Mouse (Mus musculus) forebrain, embryonic 15.5 days (tissue): Measurements from ENCODE around the gene Tbcd. TPM values are rescaled to one million over a fixed set of nuclear protein-coding genes. Genes with fewer than 3 reads are reported as not detected.
A peak's percentile ranks its signal among the peaks of the same experiment; 100 is the strongest.

Experiments
- ATAC-seq: fragments of 200-750 bp; cut with Nextera tagmentation; replicated peaks from 2 replicates; pipeline ENCODE4 v1.8.0; 2017; ENCODE audit warnings: mild to moderate bottlenecking, moderate TSS enrichment, moderate library complexity
- H3K27ac ChIP-seq: fragments of 300-500 bp; sonication (generic); replicated peaks from 2 replicates; pipeline ENCODE4 v1.5.1; 2015; ENCODE audit warnings: mild to moderate bottlenecking, inconsistent platforms
- H3K27me3 ChIP-seq: fragments of 300-500 bp; sonication (generic); 2 replicates; pipeline ENCODE4 v1.6.1; 2015; ENCODE audit warnings: inconsistent platforms
- H3K36me3 ChIP-seq: fragments of 300-500 bp; sonication (generic); 2 replicates; pipeline ENCODE4 v1.6.1; 2015; ENCODE audit warnings: mild to moderate bottlenecking, inconsistent platforms
- H3K4me1 ChIP-seq: fragments of 300-500 bp; sonication (generic); 2 replicates; pipeline ENCODE4 v1.6.1; 2015; ENCODE audit warnings: inconsistent platforms
- H3K4me2 ChIP-seq: fragments of 300-500 bp; sonication (generic); replicated peaks from 2 replicates; pipeline ENCODE4 v1.6.1; 2015; ENCODE audit warnings: mild to moderate bottlenecking, inconsistent platforms
- H3K4me3 ChIP-seq: fragments of 300-500 bp; sonication (generic); 2 replicates; pipeline ENCODE4 v1.5.1; 2015; ENCODE audit warnings: mild to moderate bottlenecking, inconsistent platforms
- H3K9ac ChIP-seq: fragments of 300-500 bp; sonication (generic); replicated peaks from 2 replicates; pipeline ENCODE4 v1.6.1; 2015; ENCODE audit warnings: mild to moderate bottlenecking, inconsistent platforms
- H3K9me3 ChIP-seq: fragments of 300-500 bp; sonication (generic); 2 replicates; pipeline ENCODE4 v1.6.1; 2016; ENCODE audit warnings: inconsistent platforms
- WGBS: fragments of 180-500 bp; shearing (Covaris S2); methylation state at CpG from one replicate; pipeline ENCODE4 v1.1.7; 2015; ENCODE audit warnings: mixed read lengths; 5-methylcytosine and 5-hydroxymethylcytosine counted together
- polyA plus RNA-seq: library from polyadenylated mRNA; unstranded; fragments of >200 nt; fragmentation: Nextera tagmentation; extraction: Ambion mirVana; gene quantifications from 2 replicates; pipeline ENCODE4 v1.2.1, GENCODE M21; 2015

Gene Tbcd
- polyA plus RNA-seq, 1 experiment from 2014 or later, result 55.2 TPM

GRCm38 (mm10) chr11:121481129-121481528, 29.4 kb downstream of the Tbcd start:
- WGBS, result 88% methylated on average over 2 of the region's 2 CpGs

DNA sequence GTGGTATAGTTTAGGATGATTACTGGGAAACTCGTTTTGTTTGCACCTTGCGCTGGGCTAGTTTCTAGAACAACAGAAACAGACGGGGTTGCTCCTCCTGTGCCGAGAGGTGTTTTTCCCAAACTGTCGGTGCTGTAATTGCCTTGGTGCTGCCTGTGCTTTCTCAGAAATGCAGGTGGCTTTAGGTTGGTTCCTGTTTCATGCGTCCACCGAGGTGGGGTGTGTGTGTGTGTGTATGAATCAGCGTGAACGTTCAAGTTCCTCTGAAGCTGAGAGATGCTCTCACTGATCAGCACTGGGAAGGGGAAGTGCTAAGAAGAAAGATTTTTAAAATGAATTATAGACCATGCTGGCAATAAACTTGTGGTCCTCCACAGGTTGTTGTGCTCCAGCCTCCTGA, 34.1 kb downstream of the Tbcd start:
- WGBS, result 90% methylated on average over 9 of the region's 9 CpGs

More at GRCm38 (mm10) chr11:121481129-121481528, 29.4 kb downstream of the Tbcd start:
- Histone ChIP-seq H3K9ac (no peak overlapping the region), H3K27me3 (no peaks in the 10 kb centered on the region), H3K4me1 (no peaks in the 10 kb centered on the region), H3K27ac (no peak overlapping the region), H3K36me3 (peaks cover 24% of the 10 kb centered on the region; the same call in 1 of the 2 replicates), H3K4me3 (no peak overlapping the region), H3K4me2 (no peak overlapping the region), H3K9me3 (no peaks in the 10 kb centered on the region)
- ATAC-seq, result no peak

GRCm38 (mm10) chr11:121490651-121491050, 38.9 kb downstream of the Tbcd start:
- H3K27ac ChIP-seq, result no peak overlapping the region
- H3K9ac ChIP-seq, result no peak overlapping the region
- H3K4me3 ChIP-seq, result no peak overlapping the region
- no peaks in the 10 kb centered on the region for H3K27me3 ChIP-seq
- H3K9me3 ChIP-seq, result no peaks in the 10 kb centered on the region
- H3K4me1 ChIP-seq, result no peaks in the 10 kb centered on the region
- H3K36me3 ChIP-seq, result peaks cover 10% of the 10 kb centered on the region
- no peak overlapping the region for H3K4me2 ChIP-seq
- ATAC-seq, result no peak

More for the DNA sequence above, 34.1 kb downstream of the Tbcd start:
- Histone ChIP-seq H3K27ac (no peak overlapping the region), H3K4me3 (no peak overlapping the region), H3K27me3 (no peaks in the 10 kb centered on the region), H3K9ac (no peak overlapping the region), H3K4me2 (no peak overlapping the region), H3K4me1 (no peaks in the 10 kb centered on the region), H3K9me3 (no peaks in the 10 kb centered on the region), H3K36me3 (peaks cover 9% of the 10 kb centered on the region; the same call in 1 of the 2 replicates)
- no peak for ATAC-seq

DNA sequence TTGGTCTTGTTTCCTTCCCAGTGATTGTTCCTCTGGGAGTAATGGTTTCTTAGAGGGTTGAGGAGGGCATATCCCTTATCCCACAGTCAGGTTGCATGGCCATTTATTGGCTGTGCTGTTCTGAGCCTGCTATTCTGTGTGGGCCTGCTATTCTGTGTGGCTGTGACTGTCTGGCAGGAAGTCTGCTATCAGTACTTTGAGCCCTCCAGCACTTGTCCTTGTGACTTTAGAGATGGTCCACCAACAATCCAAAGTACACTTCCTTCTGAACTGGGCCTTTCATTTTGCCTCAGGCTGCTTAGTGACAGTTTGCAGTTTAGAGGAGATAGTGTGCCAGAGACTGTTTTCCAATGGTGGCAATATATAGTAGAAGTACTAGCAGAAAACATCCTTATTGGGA, 48.8 kb downstream of the Tbcd start:
- Histone ChIP-seq H3K36me3 (peaks cover 37% of the 10 kb centered on the region), H3K4me2 (no peak overlapping the region), H3K4me1 (no peaks in the 10 kb centered on the region), H3K9ac (no peak overlapping the region), H3K4me3 (no peak overlapping the region), H3K9me3 (no peaks in the 10 kb centered on the region), H3K27ac (no peak overlapping the region), H3K27me3 (no peaks in the 10 kb centered on the region)
- no peak for ATAC-seq

- Histone ChIP-seq H3K4me3 (no peak overlapping the region), H3K9me3 (no peaks in the 10 kb centered on the region), H3K27me3 (no peaks in the 10 kb centered on the region), H3K4me2 (no peak overlapping the region), H3K36me3 (peaks cover 40% of the 10 kb centered on the region), H3K9ac (no peak overlapping the region), H3K27ac (no peak overlapping the region), H3K4me1 (no peaks in the 10 kb centered on the region)
- 92% methylated on average over 4 of the region's 4 CpGs for WGBS
- no peak for ATAC-seq
These were observed 49.8 kb downstream of the Tbcd start for GRCm38 (mm10) chr11:121501525-121501924.

DNA sequence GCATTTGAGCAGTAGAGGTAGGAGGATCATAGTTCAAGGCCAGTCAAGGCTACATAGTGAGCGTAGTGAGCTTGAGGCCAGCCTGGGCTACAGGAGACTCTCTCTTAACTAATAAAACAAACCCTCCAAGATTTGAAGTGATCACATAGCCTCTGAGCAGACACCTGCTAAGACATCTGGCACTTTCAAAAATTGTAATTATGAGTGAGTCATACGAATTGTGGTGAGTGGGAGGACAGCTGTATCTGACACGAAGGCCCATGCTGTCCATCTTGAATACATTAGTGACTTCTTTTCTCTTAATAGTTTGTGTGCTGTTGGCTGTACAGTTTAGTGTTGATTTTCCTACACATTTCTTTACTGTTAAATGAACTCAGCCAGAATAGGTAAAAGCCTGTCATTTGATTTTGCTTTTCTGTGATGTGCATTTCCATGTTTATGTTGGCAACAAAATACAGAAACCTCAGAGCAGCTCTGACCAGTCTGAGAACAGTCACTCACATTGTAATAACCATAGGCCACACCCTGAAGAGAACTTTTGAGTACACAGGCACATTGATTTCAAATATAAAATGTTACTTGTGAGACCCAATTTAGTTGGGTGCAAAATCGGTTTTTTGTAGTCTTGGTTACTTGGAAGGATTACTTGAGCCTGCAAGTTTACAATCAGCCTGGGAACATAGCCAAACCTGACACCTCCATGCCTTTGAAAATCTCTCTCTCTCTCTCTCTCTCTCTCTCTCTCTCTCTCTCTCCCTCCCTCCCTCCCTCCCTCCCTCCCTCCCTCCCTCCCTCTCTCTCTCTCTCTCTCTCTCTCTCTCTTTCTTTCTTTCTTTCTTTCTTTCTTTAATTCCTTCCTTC, 50.5 kb downstream of the Tbcd start:
- no peaks in the 10 kb centered on the region for H3K27me3 ChIP-seq

DNA sequence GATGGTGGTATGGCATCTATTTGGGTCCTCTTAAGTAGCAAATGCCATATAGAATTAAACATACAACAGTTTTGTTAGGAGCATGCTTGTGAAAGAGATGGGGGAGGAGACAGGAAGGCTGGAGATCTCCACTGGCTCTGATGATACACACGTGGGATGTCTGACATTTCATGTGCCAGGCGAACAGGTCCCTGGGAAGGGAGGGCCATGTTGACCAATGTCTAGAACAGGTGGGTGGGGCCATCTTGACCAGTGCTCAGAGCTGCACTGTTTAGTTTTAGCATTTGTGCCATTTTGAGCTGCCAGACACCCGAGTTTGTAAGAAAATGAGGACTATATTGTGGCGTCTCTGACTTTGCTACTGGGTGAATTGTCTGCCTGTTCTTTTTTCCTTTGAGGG, 56.7 kb downstream of the Tbcd start:
- ATAC-seq, result no peak
- WGBS, result 87% methylated on average over 4 of the region's 4 CpGs

More for the DNA sequence above, 50.5 kb downstream of the Tbcd start:
- WGBS, result 66% methylated on average over 4 of the region's 4 CpGs
- no peak overlapping the region for H3K4me3 ChIP-seq
- H3K36me3 ChIP-seq, result peaks cover 35% of the 10 kb centered on the region
- H3K4me1 ChIP-seq, result no peaks in the 10 kb centered on the region
- H3K4me2 ChIP-seq, result no peak overlapping the region
- no peaks in the 10 kb centered on the region for H3K9me3 ChIP-seq
- H3K9ac ChIP-seq, result no peak overlapping the region
- no peak overlapping the region for H3K27ac ChIP-seq
- no peak for ATAC-seq

GRCm38 (mm10) chr11:121510512-121511246, 58.9 kb downstream of the Tbcd start:
- Histone ChIP-seq H3K4me3 (no peak overlapping the region), H3K4me2 (no peak overlapping the region), H3K9me3 (no peaks in the 10 kb centered on the region), H3K9ac (no peak overlapping the region), H3K4me1 (peaks cover 9% of the 10 kb centered on the region), H3K36me3 (peaks cover 2% of the 10 kb centered on the region; the same call in 1 of the 2 replicates), H3K27ac (no peak overlapping the region), H3K27me3 (no peaks in the 10 kb centered on the region)
- WGBS, result 77% methylated on average over 9 of the region's 9 CpGs
- ATAC-seq, result no peak

More for the DNA sequence above, 56.7 kb downstream of the Tbcd start:
- H3K27ac ChIP-seq, result no peak overlapping the region
- H3K4me3 ChIP-seq, result no peak overlapping the region
- no peak overlapping the region for H3K4me2 ChIP-seq
- H3K36me3 ChIP-seq, result peaks cover 14% of the 10 kb centered on the region; the same call in 1 of the 2 replicates
- no peaks in the 10 kb centered on the region for H3K27me3 ChIP-seq
- no peak overlapping the region for H3K9ac ChIP-seq
- peaks cover 9% of the 10 kb centered on the region for H3K4me1 ChIP-seq
- no peaks in the 10 kb centered on the region for H3K9me3 ChIP-seq

GRCm38 (mm10) chr11:121512896-121513572, 61.3 kb downstream of the Tbcd start:
- no peak overlapping the region for H3K4me2 ChIP-seq
- ATAC-seq, result 0 out of 2 replicates have a peak, but pooled peaks have one; percentile 38
- H3K9ac ChIP-seq, result no peak overlapping the region
- H3K4me3 ChIP-seq, result no peak overlapping the region
- H3K27me3 ChIP-seq, result no peaks in the 10 kb centered on the region
- 78% methylated on average over 8 of the region's 8 CpGs for WGBS
- peaks cover 9% of the 10 kb centered on the region for H3K4me1 ChIP-seq
- no peaks in the 10 kb centered on the region for H3K9me3 ChIP-seq
- H3K27ac ChIP-seq, result peak overlapping the region; percentile 47; the same call in 1 of the 2 replicates
- no peaks in the 10 kb centered on the region; the same call in 1 of the 2 replicates for H3K36me3 ChIP-seq

- no peaks in the 10 kb centered on the region for H3K27me3 ChIP-seq
- H3K9me3 ChIP-seq, result no peaks in the 10 kb centered on the region
- no peak overlapping the region for H3K9ac ChIP-seq
- H3K4me2 ChIP-seq, result no peak overlapping the region
- 84% methylated on average over 9 of the region's 9 CpGs for WGBS
- peaks cover 9% of the 10 kb centered on the region for H3K4me1 ChIP-seq
- no peak for ATAC-seq
- no peak overlapping the region for H3K4me3 ChIP-seq
- no peaks in the 10 kb centered on the region; the same call in 1 of the 2 replicates for H3K36me3 ChIP-seq
- H3K27ac ChIP-seq, result no peak overlapping the region
These were observed 64.2 kb downstream of the Tbcd start for GRCm38 (mm10) chr11:121515996-121516395.

DNA sequence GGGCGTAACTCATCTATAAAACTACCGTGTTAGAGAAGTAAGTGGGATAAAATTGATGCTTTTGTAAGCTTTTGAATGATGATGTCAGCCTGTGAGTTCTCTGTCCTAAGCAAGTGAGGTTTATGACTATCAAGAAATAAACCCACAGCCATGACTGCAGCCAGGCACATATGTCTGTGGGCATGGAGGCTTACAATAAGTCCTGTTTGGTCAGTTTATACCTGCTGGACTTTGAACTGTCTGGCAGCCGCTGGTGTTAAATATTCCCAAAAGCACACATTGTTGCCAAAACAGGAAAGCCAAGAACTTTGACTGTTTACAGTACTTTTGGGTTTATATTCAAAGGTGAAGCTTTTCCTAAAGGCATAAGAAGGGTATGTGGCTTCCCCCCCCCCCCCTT, 65.2 kb downstream of the Tbcd start:
- Histone ChIP-seq H3K27ac (no peak overlapping the region), H3K4me1 (peaks cover 9% of the 10 kb centered on the region), H3K27me3 (no peaks in the 10 kb centered on the region), H3K9ac (no peak overlapping the region), H3K4me3 (no peak overlapping the region), H3K4me2 (no peak overlapping the region), H3K36me3 (no peaks in the 10 kb centered on the region; the same call in 1 of the 2 replicates), H3K9me3 (no peaks in the 10 kb centered on the region)
- ATAC-seq, result no peak
- WGBS, result 74% methylated on average over 3 of the region's 3 CpGs
